Comparison of ENCODE assay signal across 7 mouse cellular contexts in genomic region chr1:163314829-163315301, GRCm38 (mm10). TPM values are rescaled to one million over a fixed set of nuclear protein-coding genes. Genes with fewer than 3 reads are reported as not detected.
DNase-seq lines count a peak whose midpoint lies in the region; ATAC-seq and TF ChIP-seq lines count a peak whose summit lies in the region.

No protein-coding gene starts in this region.

- DNase-seq in ovary, postnatal 36 days (ENCODE audit: low spot score), result peak; percentile 5
- no peak for DNase-seq in ovary, postnatal 10 days (ENCODE audit: low spot score)
- no peak for DNase-seq in liver, embryonic 14.5 days (ENCODE audit: low read depth in 3 of 3, low spot score in 3 of 3)
- DNase-seq in left cerebral cortex, adult 11 months (ENCODE audit: low spot score), result no peak
- DNase-seq in cerebellum, adult 11 months, result no peak
- no peak for DNase-seq in layer of hippocampus, postnatal 36 days

- no peak for ATAC-seq in forebrain, embryonic 15.5 days (replicated peaks)
- no peak for ATAC-seq in liver, embryonic 14.5 days (ENCODE audit: insufficient read depth)

- WGBS in forebrain, embryonic 15.5 days, result 3% methylated on average over 23 of the region's 23 CpGs
- 3% methylated on average over 23 of the region's 23 CpGs for WGBS in liver, embryonic 14.5 days (ENCODE audit: insufficient replicate concordance)

- H3K4me1 ChIP-seq in forebrain, embryonic 15.5 days, result peaks cover 39% of the 10 kb centered on the region
- H3K4me1 ChIP-seq in liver, embryonic 14.5 days (replicated peaks; ENCODE audit: control insufficient read depth in 2 of 2, insufficient read depth in 2 of 2, low read length in 1 of 2), result no peaks in the 10 kb centered on the region

- H3K4me2 ChIP-seq in forebrain, embryonic 15.5 days (replicated peaks), result peak overlapping the region; percentile 95
- H3K4me2 ChIP-seq in liver, embryonic 14.5 days (ENCODE audit: low read depth), result peak overlapping the region; percentile 34

- H3K9ac ChIP-seq in forebrain, embryonic 15.5 days (replicated peaks), result no peak overlapping the region
- no peak overlapping the region for H3K9ac ChIP-seq in liver, embryonic 14.5 days (replicated peaks)

- no peaks in the 10 kb centered on the region for H3K36me3 ChIP-seq in forebrain, embryonic 15.5 days
- H3K36me3 ChIP-seq in liver, embryonic 14.5 days (replicated peaks; ENCODE audit: control insufficient read depth, insufficient read depth, low read depth), result no peaks in the 10 kb centered on the region

- H3K4me3 ChIP-seq in forebrain, embryonic 15.5 days, result peak overlapping the region; percentile 50
- no peak overlapping the region for H3K4me3 ChIP-seq in liver, embryonic 14.5 days (ENCODE audit: insufficient read depth in 1 of 2, low read depth in 2 of 2, low read length in 2 of 2)

- no peak for TF ChIP-seq CTCF in liver, embryonic 14.5 days (IDR thresholded peaks at IDR 0.05; ENCODE audit: low read depth)

- H3K9me3 ChIP-seq in forebrain, embryonic 15.5 days, result no peaks in the 10 kb centered on the region
- H3K9me3 ChIP-seq in liver, embryonic 14.5 days (ENCODE audit: control insufficient read depth, low read length), result no peaks in the 10 kb centered on the region

- H3K27me3 ChIP-seq in forebrain, embryonic 15.5 days, result peaks cover 23% of the 10 kb centered on the region; the same call in 1 of the 2 replicates
- H3K27me3 ChIP-seq in liver, embryonic 14.5 days (ENCODE audit: control insufficient read depth, insufficient read depth, low read length), result peaks cover 60% of the 10 kb centered on the region

- no peak overlapping the region for H3K27ac ChIP-seq in forebrain, embryonic 15.5 days (replicated peaks)
- H3K27ac ChIP-seq in liver, embryonic 14.5 days, result no peak overlapping the region

- TF ChIP-seq EP300 in liver, embryonic 14.5 days (IDR thresholded peaks at IDR 0.05; ENCODE audit: low read depth), result no peak

RNA-seq across cellular contexts. Expression of gene Prrx1, which starts 1.4 kb away (rescaled TPM):
- 3.7 and 4.0 TPM in 2 replicates for polyA plus RNA-seq in forebrain, embryonic 15.5 days (2015; fragmentation: Nextera tagmentation; extraction: Ambion mirVana)
- 0.06 and 0.23 TPM in 2 replicates for polyA plus RNA-seq in liver, embryonic 14.5 days (2012; rRNA removed)
- 0.13 TPM in 1 of 2 replicates, not detected in the other for polyA plus RNA-seq in liver, embryonic 14.5 days (2014; fragmentation: Nextera tagmentation; extraction: Ambion mirVana)
- 1 to 10 TPM; 5.5 to 5.7 TPM for total RNA-seq in layer of hippocampus, postnatal 36 days (2021)
